Mouse (Mus musculus) cerebellum, adult 2 months (tissue): ENCODE results near the gene Olfr342. TPM values are rescaled to one million over a fixed set of nuclear protein-coding genes. Genes with fewer than 3 reads are reported as not detected.

Experiments
- DNase-seq, 2 experiments: peaks; one replicate each; pipeline ENCODE4 v3.0.0; 2021
- H3K27ac ChIP-seq: fragments of 200-500 bp; 2 replicates; pipeline ENCODE4 v1.5.1; 2012; ENCODE audit warnings: low read length, control low read depth, inconsistent platforms; ENCODE audit not compliant: insufficient read depth
- H3K27me3 ChIP-seq: fragments of 200-500 bp; 2 replicates; pipeline ENCODE4 v1.6.1; 2012; ENCODE audit warnings: inconsistent platforms, mild to moderate bottlenecking, low read length, moderate library complexity; ENCODE audit not compliant: control insufficient read depth, insufficient read depth
- H3K4me1 ChIP-seq: fragments of 200-500 bp; 2 replicates; pipeline ENCODE4 v1.6.1; 2011; ENCODE audit warnings: low read length; ENCODE audit not compliant: control insufficient read depth, insufficient read depth
- H3K4me3 ChIP-seq: fragments of 200-500 bp; replicated peaks from 2 replicates; pipeline ENCODE3; 2011; ENCODE audit warnings: mild to moderate bottlenecking, low read depth, low read length, control low read depth; ENCODE audit not compliant: insufficient read depth
- CTCF ChIP-seq: fragments of 200-500 bp; IDR thresholded peaks from 2 replicates; pipeline ENCODE4 v1.5.1; 2011; ENCODE audit warnings: low read depth, mild to moderate bottlenecking, control low read depth, low read length, moderate library complexity, borderline replicate concordance; ENCODE audit not compliant: insufficient read depth
- POLR2A ChIP-seq: fragments of 200-500 bp; IDR thresholded peaks from 2 replicates; pipeline ENCODE4 v1.6.1; 2011; ENCODE audit warnings: low read length, control low read depth, borderline replicate concordance; ENCODE audit not compliant: insufficient read depth
- WGBS: fragments of 180-500 bp; shearing (Covaris S2); methylation state at CpG from one replicate; pipeline ENCODE4 v1.1.7; 2018; 5-methylcytosine and 5-hydroxymethylcytosine counted together
- polyA plus RNA-seq: library from polyadenylated mRNA; depleted of rRNA; stranded (reverse); fragments of >200 nt; gene quantifications from 2 replicates; pipeline ENCODE4 v1.2.3, GENCODE M21; 2012; rRNA removed

Olfr342 gene
- not detected in 2 replicates for polyA plus RNA-seq

DNA sequence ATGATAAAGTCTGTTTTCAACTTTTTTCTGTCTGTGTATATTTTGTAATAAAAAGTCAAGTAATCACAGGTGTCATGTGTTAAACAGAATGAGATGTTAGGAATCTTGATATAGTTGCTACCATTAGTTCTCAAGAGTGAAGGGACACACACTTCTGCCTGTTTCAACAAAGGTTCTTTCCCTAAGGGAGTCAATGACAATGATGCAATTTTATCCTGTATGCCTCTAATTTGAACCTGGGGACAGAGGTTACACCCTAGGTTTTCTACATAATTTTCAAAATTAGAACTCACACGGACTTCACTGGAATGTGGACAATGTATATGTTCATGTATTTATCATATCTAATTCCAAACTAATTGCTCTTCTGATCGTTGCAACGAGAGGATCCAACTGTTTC, at the start of gene Olfr342:
Gene Olfr342 (plus strand): TSS at position 301 of the 400 bp plus-strand sequence.
- no peaks in the 10 kb centered on the region for H3K27me3 ChIP-seq
- H3K27ac ChIP-seq, result no peak within 1 kb of the TSS
- no peak within 1 kb of the TSS for H3K4me3 ChIP-seq
- no peak for TF ChIP-seq POLR2A
- TF ChIP-seq CTCF, result no peak
- H3K4me1 ChIP-seq, result no peaks in the 10 kb centered on the region
- DNase-seq, result no peak
- 55% methylated on average over 3 of the region's 3 CpGs for WGBS

DNA sequence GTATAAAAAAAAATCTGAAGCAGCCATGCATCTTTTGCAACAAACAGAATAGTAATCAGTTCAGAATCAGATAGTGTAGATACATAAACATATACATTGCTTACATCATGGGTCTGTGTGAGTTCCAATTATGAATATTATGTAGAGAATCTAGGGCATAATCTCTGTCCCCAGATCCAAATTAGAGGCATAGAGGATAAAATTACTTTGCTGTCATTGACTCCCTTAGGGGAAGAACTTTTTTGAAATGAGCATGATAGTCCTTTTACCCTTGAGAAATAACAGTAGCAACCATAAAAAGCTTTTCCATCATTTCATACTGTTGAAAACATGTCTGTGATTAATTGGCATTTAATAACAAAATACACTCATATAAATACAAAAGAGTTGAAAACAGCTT, 42.4 kb upstream of the Olfr342 start, which contains the start of gene Olfr341:
Gene Olfr341 (minus strand): TSS at position 101 of the 400 bp plus-strand sequence.
- Histone ChIP-seq H3K4me1 (no peaks in the 10 kb centered on the region), H3K27me3 (no peaks in the 10 kb centered on the region), H3K27ac (no peak within 1 kb of the TSS), H3K4me3 (no peak within 1 kb of the TSS)
- TF ChIP-seq POLR2A (no peak), CTCF (no peak)
- no peak for DNase-seq

GRCm38 (mm10) chr2:36565156-36565555, 40.4 kb downstream of the Olfr342 start:
- H3K27ac ChIP-seq, result no peak overlapping the region
- TF ChIP-seq CTCF, result no peak
- TF ChIP-seq POLR2A, result no peak
- H3K27me3 ChIP-seq, result no peaks in the 10 kb centered on the region
- DNase-seq, result no peak
- no peaks in the 10 kb centered on the region for H3K4me1 ChIP-seq
- no peak overlapping the region for H3K4me3 ChIP-seq

GRCm38 (mm10) chr2:36566362-36566761, 41.6 kb downstream of the Olfr342 start, which contains the start of gene Olfr344:
Gene Olfr344, plus strand, starts transcription at chr2:36566662.
- WGBS, result 71% methylated on average over 1 of the region's 1 CpGs
- H3K4me3 ChIP-seq, result no peak within 1 kb of the TSS
- no peaks in the 10 kb centered on the region for H3K4me1 ChIP-seq
- TF ChIP-seq CTCF (no peak), POLR2A (no peak)
- no peak within 1 kb of the TSS for H3K27ac ChIP-seq
- no peak for DNase-seq
- H3K27me3 ChIP-seq, result no peaks in the 10 kb centered on the region

DNA sequence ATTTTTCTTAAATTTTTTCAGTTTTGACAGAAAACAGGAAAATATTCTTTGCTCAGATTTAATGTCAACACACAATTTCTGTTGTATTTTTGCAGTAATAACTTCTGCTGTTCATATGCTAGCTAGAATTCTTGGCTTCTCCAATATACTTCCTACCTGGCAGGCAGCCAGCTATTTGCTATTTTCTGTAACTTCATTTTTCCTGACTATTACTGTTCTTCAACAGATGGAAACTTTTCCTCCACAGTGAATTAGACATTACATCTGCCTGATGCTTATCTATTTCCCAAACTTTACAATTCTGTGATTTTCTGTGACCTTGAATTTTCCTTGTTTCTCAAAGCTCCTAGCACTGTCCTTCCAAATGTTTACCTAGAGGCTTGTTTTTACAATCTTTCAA, 42.2 kb downstream of the Olfr342 start:
- no peaks in the 10 kb centered on the region for H3K4me1 ChIP-seq
- TF ChIP-seq POLR2A (no peak), CTCF (no peak)

DNA sequence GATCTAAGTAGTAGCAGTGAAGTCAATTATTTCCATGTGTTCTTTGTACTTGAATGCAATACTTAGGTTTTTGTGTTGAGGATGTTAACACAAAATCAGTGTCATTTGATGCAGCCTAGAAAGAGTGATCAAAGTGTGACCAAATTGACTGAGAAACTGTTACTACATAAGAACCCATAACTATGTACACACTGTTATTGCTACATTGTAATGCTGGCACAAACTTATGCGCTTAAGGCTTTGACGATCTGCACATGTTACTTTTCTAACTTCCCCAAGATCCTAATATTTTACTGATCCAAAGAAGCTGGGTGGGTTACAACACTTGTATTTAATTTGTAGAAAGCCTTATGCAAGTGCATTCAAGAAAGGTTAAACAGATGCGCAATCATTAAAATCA, 43.0 kb downstream of the Olfr342 start:
- Histone ChIP-seq H3K4me1 (no peaks in the 10 kb centered on the region), H3K4me3 (no peak overlapping the region), H3K27me3 (no peaks in the 10 kb centered on the region), H3K27ac (no peak overlapping the region)
- TF ChIP-seq POLR2A (no peak), CTCF (no peak)
- no peak for DNase-seq
- WGBS, result 96% methylated on average over 3 of the region's 3 CpGs

More for the DNA sequence above, 42.2 kb downstream of the Olfr342 start:
- no peak for DNase-seq
- H3K27me3 ChIP-seq, result no peaks in the 10 kb centered on the region
- no peak overlapping the region for H3K27ac ChIP-seq
- H3K4me3 ChIP-seq, result no peak overlapping the region

Other genes starting within 250 kb of the Olfr342 start
- gene Olfr338, start 151.5 kb upstream of the Olfr342 start, polyA plus RNA-seq, result 0.08 TPM in 1 of 2 replicates, not detected in the other
- gene Olfr339, start 106.1 kb upstream of the Olfr342 start, polyA plus RNA-seq, result not detected in 2 replicates
- gene Olfr340, start 72.4 kb upstream of the Olfr342 start, polyA plus RNA-seq, result not detected in 2 replicates
- gene Olfr341, start 42.5 kb upstream of the Olfr342 start, polyA plus RNA-seq, result not detected in 2 replicates
- not detected in 2 replicates for gene Olfr344, start 41.7 kb downstream of the Olfr342 start, polyA plus RNA-seq
- gene Olfr345, start 115.0 kb downstream of the Olfr342 start, polyA plus RNA-seq, result not detected in 2 replicates
- gene Olfr346, start 160.8 kb downstream of the Olfr342 start, polyA plus RNA-seq, result not detected in 2 replicates
- not detected in 2 replicates for gene Olfr347, start 206.9 kb downstream of the Olfr342 start, polyA plus RNA-seq